Mouse (Mus musculus) testis, adult 2 months (tissue): ENCODE measurements around the gene Fbxw14. TPM values are rescaled to one million over a fixed set of nuclear protein-coding genes. Genes with fewer than 3 reads are reported as not detected.
"Not testable (repeated sequence)": the region's sequence is repeated elsewhere in the genome, so short reads cannot be mapped to it uniquely, and the experiment has no call there.

Source experiments
- H3K27ac ChIP-seq: fragments of 200-500 bp; 2 replicates; pipeline ENCODE4 v1.5.1; 2012; ENCODE audit warnings: low read depth, low read length; ENCODE audit not compliant: control insufficient read depth, insufficient read depth
- H3K27me3 ChIP-seq: fragments of 200-500 bp; 2 replicates; pipeline ENCODE4 v1.6.1; 2012; ENCODE audit warnings: mild to moderate bottlenecking, low read length, moderate library complexity; ENCODE audit not compliant: control insufficient read depth, insufficient read depth
- H3K36me3 ChIP-seq: fragments of 200-500 bp; 2 replicates; pipeline ENCODE4 v1.6.1; 2012; ENCODE audit warnings: mild to moderate bottlenecking, low read length; ENCODE audit not compliant: control insufficient read depth, insufficient read depth
- H3K4me1 ChIP-seq: fragments of 200-500 bp; 2 replicates; pipeline ENCODE4 v1.6.1; 2012; ENCODE audit warnings: low read length; ENCODE audit not compliant: control insufficient read depth, insufficient read depth
- H3K4me3 ChIP-seq: fragments of 200-500 bp; 2 replicates; pipeline ENCODE4 v1.5.1; 2012; ENCODE audit warnings: low read depth, mild to moderate bottlenecking, low read length, moderate library complexity, mixed read lengths; ENCODE audit not compliant: control insufficient read depth
- CTCF ChIP-seq: fragments of 200-500 bp; IDR thresholded peaks from 2 replicates; pipeline ENCODE4 v1.5.1; 2012; ENCODE audit warnings: low read depth, mild to moderate bottlenecking, inconsistent platforms, low read length, moderate library complexity; ENCODE audit not compliant: control insufficient read depth, insufficient read depth, insufficient replicate concordance
- POLR2A ChIP-seq: fragments of 200-500 bp; IDR thresholded peaks from 2 replicates; pipeline ENCODE4 v1.6.1; 2012; ENCODE audit warnings: low read depth, mild to moderate bottlenecking, inconsistent platforms, low read length, moderate library complexity; ENCODE audit not compliant: control insufficient read depth
- polyA plus RNA-seq: library from polyadenylated mRNA; depleted of rRNA; stranded (reverse); fragments of >200 nt; gene quantifications from 2 replicates; pipeline ENCODE4 v1.2.3, GENCODE M21; 2012; rRNA removed

Gene Fbxw14
- polyA plus RNA-seq, result not detected in 2 replicates

- not testable (repeated sequence) for H3K27me3 ChIP-seq, H3K4me1 ChIP-seq, H3K27ac ChIP-seq, H3K4me3 ChIP-seq, H3K36me3 ChIP-seq
Measured at GRCm38 (mm10) chr9:109287576-109287975, at the start of gene Fbxw14. Fbxw14 (minus strand) TSS chr9:109287676.

GRCm38 (mm10) chr9:109263041-109263440 is 24.4 kb downstream of the Fbxw14 start:
- no peak for TF ChIP-seq POLR2A

DNA sequence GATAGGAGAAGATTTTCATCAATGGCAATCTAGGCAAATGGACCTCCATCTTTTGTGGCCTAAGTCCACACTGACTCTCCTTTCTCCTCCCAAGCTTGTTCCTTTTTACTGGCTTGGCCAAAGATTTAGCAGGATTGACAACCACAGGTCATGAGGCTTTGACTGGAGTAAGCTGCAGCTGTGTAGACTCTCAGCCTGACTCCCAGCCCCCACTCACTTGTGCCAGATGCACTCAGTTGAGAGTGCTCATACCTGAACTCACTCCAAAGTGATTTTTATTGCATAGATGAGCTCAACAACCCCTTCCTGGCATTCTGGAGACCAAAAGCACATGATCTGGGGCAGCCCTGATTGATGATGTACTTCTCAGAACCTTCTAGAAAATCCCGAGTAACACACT is 52.8 kb downstream of the Fbxw14 start, which contains the start of gene Fbxw20:
TSS of gene Fbxw20 (minus strand) at position 101 of the 400 bp plus-strand sequence.
- Histone ChIP-seq H3K4me1 (no peaks in the 10 kb centered on the region), H3K27me3 (no peaks in the 10 kb centered on the region), H3K36me3 (no peaks in the 10 kb centered on the region), H3K27ac (no peak within 1 kb of the TSS), H3K4me3 (no peak within 1 kb of the TSS)
- no peak for TF ChIP-seq CTCF
- no peak for TF ChIP-seq POLR2A

More at GRCm38 (mm10) chr9:109263041-109263440, 24.4 kb downstream of the Fbxw14 start:
- H3K27me3 ChIP-seq, result no peaks in the 10 kb centered on the region
- no peaks in the 10 kb centered on the region for H3K4me1 ChIP-seq
- no peak overlapping the region for H3K27ac ChIP-seq
- no peaks in the 10 kb centered on the region for H3K36me3 ChIP-seq
- H3K4me3 ChIP-seq, result no peak overlapping the region

Other genes starting within 250 kb of the Fbxw14 start
- gene Shisa5, start 249.1 kb downstream of the Fbxw14 start, polyA plus RNA-seq, result 21.0 and 22.7 TPM in 2 replicates
- gene Trex1, start 227.9 kb downstream of the Fbxw14 start, polyA plus RNA-seq, result 5.0 and 6.3 TPM in 2 replicates
- gene Atrip, start 213.6 kb downstream of the Fbxw14 start, polyA plus RNA-seq, result 12.1 and 13.5 TPM in 2 replicates
- gene Ccdc51, start 205.2 kb downstream of the Fbxw14 start, polyA plus RNA-seq, result 1.6 TPM in 2 replicates
- gene Tma7, start 205.1 kb downstream of the Fbxw14 start, polyA plus RNA-seq, result 66.4 and 120 TPM in 2 replicates
- gene Plxnb1, start 192.3 kb downstream of the Fbxw14 start, polyA plus RNA-seq, result 5.8 and 6.0 TPM in 2 replicates
- gene Fbxw21, start 125.6 kb downstream of the Fbxw14 start, polyA plus RNA-seq, result not detected in 2 replicates
- gene Fbxw13, start 91.7 kb downstream of the Fbxw14 start, polyA plus RNA-seq, result 0.31 TPM in 1 of 2 replicates, not detected in the other
- 0.32 and 0.44 TPM in 2 replicates for gene Fbxw20, start 52.9 kb downstream of the Fbxw14 start, polyA plus RNA-seq
- gene Fbxw28, start 52.0 kb upstream of the Fbxw14 start, polyA plus RNA-seq, result not detected in 2 replicates
- gene Fbxw22, start 116.6 kb upstream of the Fbxw14 start, polyA plus RNA-seq, result not detected in 2 replicates
- gene Fbxw16, start 161.5 kb upstream of the Fbxw14 start, polyA plus RNA-seq, result not detected in 2 replicates
- gene Fbxw19, start 208.2 kb upstream of the Fbxw14 start, polyA plus RNA-seq, result not detected in 2 replicates